Mouse (Mus musculus): ENCODE measurements at regions not wholly inside any gene's neighbourhood (a gene's known extent, or its start where the extent isn't known, plus 50 kb on each side); places are given as distances from the start of the nearest gene placed in this dataset.

DNA sequence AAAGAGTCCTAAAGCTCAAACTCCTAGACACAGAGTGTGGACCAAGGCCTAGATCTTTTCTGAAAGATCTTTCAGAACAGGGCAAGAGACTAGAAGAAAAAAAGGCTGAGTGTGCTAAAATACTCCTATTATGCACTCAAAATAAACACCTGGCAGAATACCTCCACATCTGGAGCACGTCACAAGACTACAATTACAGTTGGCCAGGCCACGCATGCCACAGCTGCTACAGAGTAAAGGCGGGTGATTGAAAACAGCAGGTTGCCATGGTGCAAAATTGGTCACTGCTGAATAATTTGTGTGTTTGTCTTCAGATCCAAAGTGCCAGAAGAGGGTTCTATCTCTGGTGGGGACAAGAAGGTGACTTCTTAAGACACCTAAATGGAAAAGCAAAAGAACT lies 82.8 kb upstream of the Gm26657 start:
- TF ChIP-seq ZNF384 (IDR thresholded peaks at IDR 0.05; ENCODE audit: low read depth, low read length) (no peak), MAFK (IDR thresholded peaks at IDR 0.05; ENCODE audit: insufficient read depth, low read depth, low read length) (no peak)
